Mouse (Mus musculus): ENCODE results near the gene Hoxc5.

GRCm38 (mm10) chr15:103051670-103052069, 84.4 kb downstream of the Hoxc5 start:
- TF ChIP-seq CTCF (IDR thresholded peaks at IDR 0.05; ENCODE audit: insufficient read depth, low read depth, low read length), result no peak
- no peak for TF ChIP-seq POLR2A (IDR thresholded peaks at IDR 0.05; ENCODE audit: insufficient read depth, low read depth, low read length)
